Mouse (Mus musculus): Measurements from ENCODE around the gene Anapc4. TPM values are rescaled to one million over a fixed set of nuclear protein-coding genes. Genes with fewer than 3 reads are reported as not detected.

Gene Anapc4
- total RNA-seq, 2 experiments from 2014 or later: 48.4 to 48.6 TPM

Other genes starting within 250 kb of the Anapc4 start
- gene Sepsecs, start 164.3 kb upstream of the Anapc4 start, total RNA-seq (2021): 10 to 100 TPM in 1 of 2 experiments, 1 to 10 TPM in 1; 9.5 to 10.2 TPM
- gene Pi4k2b, start 92.4 kb upstream of the Anapc4 start, total RNA-seq (2021): 1 to 10 TPM; 4.4 to 4.8 TPM
- 1 to 10 TPM; 6.3 to 7.8 TPM for gene Zcchc4, start 58.6 kb upstream of the Anapc4 start, total RNA-seq (2021)
- not detected for gene Slc34a2, start 204.1 kb downstream of the Anapc4 start, total RNA-seq (2021)

Data from heart, postnatal 10 days (tissue).